Mouse (Mus musculus): ENCODE measurements at regions not wholly inside any gene's neighbourhood (a gene's known extent, or its start where the extent isn't known, plus 50 kb on each side); places are given as distances from the start of the nearest gene placed in this dataset.
A peak's percentile ranks its signal among the peaks of the same experiment; 100 is the strongest.

DNA sequence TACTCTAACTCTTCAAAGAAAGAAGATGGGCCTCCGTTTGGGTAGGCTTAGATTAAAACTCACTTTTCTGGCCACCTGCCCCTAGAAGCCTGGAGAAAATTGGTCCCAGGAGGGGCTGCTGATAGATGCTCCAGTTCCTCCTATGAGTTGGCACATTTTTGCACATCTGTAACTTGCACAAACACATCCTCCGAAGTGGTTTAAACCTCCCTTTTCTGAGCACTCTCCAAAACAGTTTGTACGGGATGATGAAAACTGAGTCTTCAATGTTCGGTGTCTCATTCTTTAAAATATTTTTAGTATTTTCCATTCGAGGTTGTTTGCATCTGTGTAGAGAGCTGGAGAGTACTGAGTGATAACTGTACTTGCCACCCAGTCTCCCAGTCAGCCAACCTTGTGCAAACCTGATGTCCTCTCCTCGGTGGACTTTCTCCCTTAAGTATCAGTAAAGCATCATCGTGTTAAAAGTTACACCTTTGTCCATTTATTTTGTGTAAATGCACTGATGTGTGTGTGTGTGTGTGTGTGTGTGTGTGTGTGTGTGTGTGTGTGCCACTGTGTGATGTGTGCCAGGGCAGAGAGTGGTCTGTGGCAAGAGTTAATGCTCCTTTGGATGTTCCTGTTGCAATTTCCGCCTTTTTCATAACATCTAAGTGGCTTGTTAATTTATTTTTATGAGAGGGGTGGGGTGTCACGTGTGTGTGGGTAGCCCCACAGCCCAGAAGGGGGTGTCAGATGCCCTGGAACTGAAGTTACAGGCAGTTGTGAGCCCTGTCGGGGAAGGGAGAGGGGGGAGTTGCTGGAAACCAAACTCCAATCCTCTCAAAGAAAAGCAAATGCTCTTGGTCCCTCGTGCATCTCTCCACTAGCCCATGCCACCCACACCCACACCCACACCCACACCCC lies 51.8 kb upstream of the Hnrnpa3 start:
- DNase-seq, result peak; percentile 21

DNA sequence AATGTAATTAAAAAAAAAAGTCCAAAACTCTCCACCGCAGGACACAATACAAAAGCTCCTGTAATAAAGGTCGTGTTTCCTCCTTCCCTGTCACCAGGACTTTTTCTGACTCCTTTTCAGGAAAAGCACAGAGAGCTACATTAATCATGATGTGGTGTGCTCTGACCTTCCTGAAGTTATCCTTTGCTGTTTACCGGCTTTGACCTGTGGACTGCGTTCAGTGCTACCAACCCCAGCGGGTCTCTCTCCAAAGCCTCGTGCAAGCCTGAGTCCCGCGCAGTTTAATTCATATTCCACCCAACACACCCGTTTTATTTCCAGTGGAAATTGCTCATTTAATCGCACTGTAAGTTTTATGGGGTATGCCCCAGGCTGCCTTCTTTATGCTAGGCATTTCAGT lies 51.1 kb upstream of the Hnrnpa3 start:
- DNase-seq, result no peak

DNA sequence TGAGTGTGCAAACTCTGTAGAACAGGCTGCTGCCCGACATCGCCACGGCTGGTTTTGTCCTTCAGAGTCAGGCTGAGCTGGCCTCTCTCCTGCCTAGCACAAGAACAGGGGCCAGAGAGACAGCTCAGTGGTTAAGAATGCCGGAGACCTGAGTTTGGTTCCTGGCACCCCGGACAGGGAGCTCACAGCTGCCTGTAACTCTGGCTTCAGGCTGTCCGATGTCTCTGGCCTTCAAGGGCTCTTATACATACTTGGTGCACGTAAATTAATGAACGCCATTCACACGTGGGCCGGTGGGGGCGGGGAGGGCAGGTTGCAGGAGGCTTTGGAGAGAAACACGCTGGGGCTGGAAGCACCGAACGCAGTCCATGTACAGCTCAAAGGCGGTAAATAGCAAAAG lies 50.6 kb upstream of the Hnrnpa3 start:
- no peak for DNase-seq

DNA sequence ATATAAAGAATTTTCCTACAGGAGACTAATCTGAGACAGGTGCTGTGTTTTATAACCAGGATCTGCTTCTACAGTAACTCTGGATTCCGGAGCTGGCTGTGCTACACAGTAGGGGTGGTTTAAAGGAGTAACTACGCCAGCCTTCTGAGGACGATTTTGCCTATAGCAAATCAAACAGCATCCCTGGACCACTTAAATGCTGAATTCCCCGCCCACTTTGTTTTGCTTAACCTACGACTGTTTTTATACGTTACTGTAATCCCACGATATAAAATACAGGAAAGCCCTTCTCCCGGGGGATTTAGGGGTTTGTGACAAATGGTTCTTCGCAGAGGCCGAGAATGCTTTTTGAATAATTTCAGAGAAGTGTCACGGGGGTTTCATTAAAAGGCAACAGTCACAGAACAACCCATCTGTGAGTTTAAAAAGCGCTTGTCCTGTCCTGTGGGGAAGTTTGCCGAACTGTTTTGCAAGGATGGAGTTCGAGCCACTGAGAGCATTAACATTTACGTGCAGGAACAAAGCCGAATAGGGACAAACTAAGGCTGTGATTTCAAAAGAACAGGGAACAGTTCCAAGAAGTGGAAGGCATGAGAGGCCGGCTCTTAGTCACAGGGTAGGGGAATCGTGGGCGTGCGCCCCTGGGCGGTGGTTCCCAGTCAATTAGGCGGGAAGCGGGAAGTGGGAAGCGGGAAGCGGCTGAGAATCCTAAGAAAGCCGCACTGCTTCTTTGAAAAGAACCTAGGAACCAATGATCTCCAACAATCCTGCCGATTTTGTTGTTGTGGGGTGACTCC lies 49.7 kb upstream of the Hnrnpa3 start:
- DNase-seq, result no peak
